Mouse (Mus musculus): ENCODE measurements around the gene Erv3.
A peak's percentile ranks its signal among the peaks of the same experiment; 100 is the strongest.

The Erv3 gene

GRCm38 (mm10) chr2:131859721-131860120 lies at the start of gene Erv3:
Erv3 (minus strand) TSS chr2:131859747.
- no peak for DNase-seq (ENCODE audit: low spot score in 2 of 2)

DNA sequence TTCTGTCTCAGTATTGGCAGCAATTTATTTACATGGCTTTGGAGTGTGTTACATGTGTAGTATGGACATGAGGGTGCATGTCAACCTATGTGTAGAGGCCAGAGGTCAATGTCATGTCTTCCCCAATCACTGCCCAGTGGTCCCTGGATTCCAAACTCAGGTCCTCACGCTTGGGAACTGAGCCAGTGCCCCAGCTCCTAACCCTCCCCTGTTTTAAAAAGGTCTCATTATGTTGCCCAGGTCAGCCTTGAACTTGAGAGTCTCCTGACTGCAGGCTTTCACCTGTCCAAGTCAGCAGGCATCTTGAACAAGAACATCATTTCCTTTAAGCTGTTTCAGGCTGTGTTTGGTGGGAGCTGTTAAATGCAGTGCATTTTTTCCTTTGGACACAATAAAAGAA lies 49.4 kb upstream of the Erv3 start:
- DNase-seq (ENCODE audit: low spot score in 2 of 2): no peak

- peak in 1 of 2 experiments; percentile 33 for DNase-seq (ENCODE audit: low spot score in 2 of 2)
Observed at GRCm38 (mm10) chr2:131908351-131908861, 48.9 kb upstream of the Erv3 start.

- DNase-seq (ENCODE audit: low spot score in 2 of 2): no peak
Observed at GRCm38 (mm10) chr2:131907311-131907710, 47.8 kb upstream of the Erv3 start.

DNA sequence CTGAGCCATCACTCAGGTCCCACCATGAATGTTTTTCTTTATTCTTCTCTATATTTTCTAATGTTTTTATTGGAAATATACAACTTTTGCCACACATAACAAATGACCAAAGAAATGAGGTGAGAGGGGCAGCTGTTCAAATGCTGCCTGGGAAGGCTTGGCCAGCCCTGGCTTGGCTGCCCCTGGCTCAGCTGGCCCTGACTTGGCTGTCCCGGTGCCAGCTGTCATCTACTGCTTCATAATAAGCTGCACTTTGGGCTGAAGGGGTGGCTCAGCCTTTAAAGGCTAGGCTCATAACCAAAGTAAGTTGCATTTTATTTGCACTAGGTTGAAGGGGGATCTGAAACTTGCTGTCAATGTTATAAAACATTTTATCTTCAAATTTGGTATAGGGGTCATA lies 47.3 kb upstream of the Erv3 start:
- peak in 1 of 2 experiments; percentile 42 for DNase-seq (ENCODE audit: low spot score in 2 of 2)

DNA sequence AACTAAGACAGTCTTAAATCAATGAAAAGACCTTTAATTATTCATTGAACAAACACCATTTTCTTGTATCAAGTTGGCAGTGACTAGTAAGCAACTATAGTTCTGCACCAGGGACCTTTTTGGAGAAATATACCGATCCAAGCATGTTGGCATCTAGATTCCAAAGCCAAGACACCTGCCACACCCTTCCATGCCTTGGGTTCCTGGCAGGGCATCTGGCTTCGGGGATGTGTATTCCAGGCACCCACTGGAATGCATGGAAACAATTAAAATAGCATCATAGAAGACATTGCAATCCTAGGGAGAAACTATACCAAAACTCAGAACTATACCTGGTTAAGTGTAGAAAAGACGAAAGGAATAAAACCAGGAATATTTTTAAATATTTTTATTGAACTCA lies 46.7 kb upstream of the Erv3 start:
- no peak for DNase-seq (ENCODE audit: low spot score in 2 of 2)

DNA sequence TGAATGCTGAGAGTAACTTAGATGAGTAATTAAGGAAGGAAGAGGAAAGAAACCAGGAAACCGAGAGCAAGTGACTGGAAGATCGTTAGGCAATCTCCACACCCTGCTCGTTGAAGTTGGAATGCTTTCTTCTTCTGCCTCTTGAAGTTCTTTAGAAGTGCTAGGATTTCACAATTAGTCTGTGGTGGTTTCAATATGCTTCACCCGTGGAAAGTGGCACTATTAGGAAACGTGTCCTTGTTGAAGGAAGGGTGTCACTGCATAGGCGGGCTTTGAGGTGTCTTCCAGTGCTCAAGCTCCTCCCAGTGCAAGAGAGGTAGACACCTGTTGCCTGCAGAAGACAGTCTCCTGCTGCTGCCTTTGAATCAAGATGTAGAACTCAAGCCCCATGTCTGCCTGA lies 46.2 kb upstream of the Erv3 start:
- no peak for DNase-seq (ENCODE audit: low spot score in 2 of 2)

GRCm38 (mm10) chr2:131905025-131905424 lies 45.5 kb upstream of the Erv3 start:
- DNase-seq (ENCODE audit: low spot score in 2 of 2): no peak

DNA sequence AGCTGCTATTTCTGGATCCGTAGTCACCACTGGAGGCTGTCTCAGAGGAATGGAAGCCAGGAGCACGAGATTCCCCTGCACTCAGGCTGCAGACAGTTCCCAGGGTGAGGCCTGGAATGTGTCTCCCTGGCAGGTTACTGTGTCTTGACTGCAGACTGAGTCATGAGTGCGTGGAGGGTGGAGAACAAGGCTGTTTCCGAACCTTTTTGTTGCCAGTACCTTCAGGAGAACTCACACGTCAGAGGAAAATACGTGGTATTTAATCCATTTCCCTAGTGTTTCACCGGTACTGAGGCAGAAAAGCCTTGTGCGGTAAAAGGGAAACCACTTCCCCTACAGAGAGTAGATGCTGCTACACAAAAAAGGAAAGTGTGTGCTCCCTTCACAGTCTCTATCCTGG lies 43.3 kb upstream of the Erv3 start:
- peak; percentile 24 to 48 for DNase-seq (ENCODE audit: low spot score in 2 of 2)

GRCm38 (mm10) chr2:131902423-131902822 lies 42.9 kb upstream of the Erv3 start:
- DNase-seq (ENCODE audit: low spot score in 2 of 2): no peak

GRCm38 (mm10) chr2:131897336-131898109 lies 38.0 kb upstream of the Erv3 start:
- no peak for DNase-seq (ENCODE audit: low spot score in 2 of 2)

GRCm38 (mm10) chr2:131896011-131896410 lies 36.5 kb upstream of the Erv3 start:
- no peak for DNase-seq (ENCODE audit: low spot score in 2 of 2)

DNA sequence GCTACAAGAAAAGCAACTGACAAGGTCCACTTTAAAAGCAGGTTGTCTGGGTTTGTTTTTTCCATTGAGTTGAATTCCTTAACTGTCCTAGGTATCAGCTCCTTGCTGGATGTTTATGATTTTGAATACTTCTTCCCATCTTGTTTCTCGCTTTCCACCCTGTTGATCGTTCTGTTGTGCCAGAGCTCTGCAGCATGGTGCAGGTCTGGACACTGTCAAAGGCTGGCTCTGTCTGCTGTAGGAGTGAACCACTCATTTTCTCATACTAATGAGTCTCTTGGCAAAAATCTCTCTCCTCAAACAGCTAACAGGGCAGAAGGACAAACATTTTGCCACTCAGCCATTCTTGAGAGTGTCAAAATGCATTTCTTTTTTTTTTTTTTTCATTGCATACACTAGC lies 35.6 kb upstream of the Erv3 start:
- DNase-seq (ENCODE audit: low spot score in 2 of 2): no peak

GRCm38 (mm10) chr2:131892534-131892933 lies 33.0 kb upstream of the Erv3 start:
- no peak for DNase-seq (ENCODE audit: low spot score in 2 of 2)

DNA sequence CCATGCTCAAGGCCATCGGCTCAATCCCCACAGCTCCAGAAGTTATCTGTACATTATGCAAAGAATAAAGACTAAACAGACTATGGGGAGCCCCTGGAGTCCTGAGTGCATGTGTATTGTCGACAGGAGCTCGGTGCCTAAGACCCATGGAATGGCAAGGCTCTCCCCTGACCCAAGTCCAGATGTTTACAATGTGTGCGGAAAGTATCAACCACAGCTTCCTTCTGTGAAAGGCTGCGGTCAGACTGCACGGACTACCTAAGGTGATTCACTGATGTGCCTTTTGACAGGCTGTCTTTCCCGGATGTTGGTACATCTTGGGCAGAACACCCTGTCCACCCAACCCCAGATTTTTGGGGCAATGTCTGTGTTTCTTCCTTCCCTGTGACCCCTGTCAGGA lies 28.7 kb upstream of the Erv3 start:
- no peak for DNase-seq (ENCODE audit: low spot score in 2 of 2)

- DNase-seq (ENCODE audit: low spot score in 2 of 2): no peak
Observed at GRCm38 (mm10) chr2:131886503-131887160, 27.1 kb upstream of the Erv3 start.

- DNase-seq (ENCODE audit: low spot score in 2 of 2): no peak
Observed at GRCm38 (mm10) chr2:131883136-131883535, 23.6 kb upstream of the Erv3 start.

GRCm38 (mm10) chr2:131881766-131882165 lies 22.2 kb upstream of the Erv3 start:
- DNase-seq (ENCODE audit: low spot score in 2 of 2): no peak

DNA sequence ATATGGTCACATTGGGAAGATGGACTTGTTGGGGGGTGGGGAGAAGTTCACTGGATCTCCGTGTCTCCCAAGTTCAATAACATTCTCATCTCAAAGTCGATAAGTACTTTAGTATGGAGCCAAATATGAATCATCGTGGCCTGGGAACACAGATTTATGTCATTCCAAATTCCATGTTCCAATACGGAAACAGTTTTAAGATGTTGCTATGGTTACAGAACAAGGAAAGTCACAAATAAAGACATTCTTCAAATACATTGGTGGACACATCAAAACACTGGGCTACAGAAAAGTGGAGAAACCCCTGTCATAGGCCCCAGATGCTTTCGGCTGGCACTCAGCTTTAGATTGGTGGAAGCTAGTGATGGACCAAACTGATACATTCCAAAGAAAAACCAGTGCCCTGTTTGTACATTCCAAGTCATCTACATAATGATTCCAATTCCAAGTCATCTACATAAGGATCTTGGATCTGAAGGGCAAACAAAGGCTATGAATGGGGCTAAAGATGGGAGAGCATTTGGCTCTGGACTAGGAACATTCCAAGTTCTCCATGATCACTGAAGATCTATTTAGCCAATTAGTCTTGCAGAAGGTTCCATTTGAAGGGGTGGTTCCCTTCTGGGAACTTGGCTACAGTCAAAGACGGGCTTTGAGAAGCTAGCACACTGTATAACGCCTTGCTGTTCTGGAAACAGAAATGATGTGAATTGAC lies 17.2 kb upstream of the Erv3 start:
- no peak for DNase-seq (ENCODE audit: low spot score in 2 of 2)

DNA sequence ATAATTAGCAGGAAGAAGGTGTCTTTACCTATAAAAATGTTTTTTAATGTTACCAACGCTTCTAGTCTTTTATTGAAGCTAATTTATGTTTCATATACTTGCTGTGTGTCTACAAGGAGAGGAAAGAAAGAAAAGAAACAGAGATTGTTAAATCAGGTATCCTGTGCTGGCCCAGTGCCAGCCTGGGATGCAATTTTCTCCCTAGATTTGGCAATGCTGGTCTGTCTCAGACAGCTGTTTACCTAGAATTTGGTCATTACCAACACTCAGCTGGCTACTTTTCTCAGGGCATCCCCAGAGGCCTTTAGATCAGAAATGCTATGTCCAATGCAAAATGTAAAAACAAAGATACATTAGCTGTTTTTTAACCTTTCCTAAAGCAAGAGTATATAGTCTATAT lies 13.8 kb upstream of the Erv3 start:
- DNase-seq (ENCODE audit: low spot score in 2 of 2): no peak

DNA sequence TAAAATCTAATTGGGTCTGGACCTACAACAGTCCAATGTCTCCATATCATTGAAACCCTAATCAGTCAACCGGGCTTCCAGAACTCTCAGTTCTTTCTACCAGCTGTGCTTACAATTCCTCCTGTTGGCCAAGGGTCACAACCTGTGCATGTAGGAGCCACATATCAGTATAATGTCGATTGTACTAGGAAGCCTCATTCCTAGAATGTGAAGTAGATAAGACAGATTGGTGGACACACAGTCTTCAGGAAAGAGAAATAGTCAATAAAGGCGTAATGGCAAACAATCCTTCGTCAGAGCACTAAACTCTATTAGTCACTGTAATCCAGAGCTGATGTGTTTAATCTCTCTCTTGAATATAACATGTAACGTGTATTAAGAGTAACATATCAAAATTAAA lies 9.4 kb upstream of the Erv3 start:
- no peak for DNase-seq (ENCODE audit: low spot score in 2 of 2)

DNA sequence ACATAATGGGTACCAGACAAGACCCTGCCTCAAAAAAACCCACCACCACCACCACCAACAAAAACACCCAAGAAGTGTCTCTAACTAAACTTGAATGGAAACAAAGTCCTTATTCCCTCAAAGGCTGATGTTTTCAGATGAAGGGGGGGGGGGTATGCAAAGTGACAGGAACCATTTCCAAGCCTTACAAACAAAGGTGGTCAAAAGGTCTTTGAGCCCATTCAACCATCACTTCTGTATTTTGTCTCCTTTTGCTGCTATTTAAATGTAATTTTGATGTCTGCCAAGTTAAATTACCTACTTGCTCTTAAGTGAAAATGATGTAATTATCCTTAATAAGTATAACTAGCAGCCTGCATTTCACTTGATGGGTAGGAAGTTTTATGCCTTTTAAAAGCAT lies 7.1 kb upstream of the Erv3 start:
- DNase-seq (ENCODE audit: low spot score in 2 of 2): no peak
